Mouse (Mus musculus) olfactory bulb, adult 2 months (tissue): ENCODE results near the gene Med26. TPM values are rescaled to one million over a fixed set of nuclear protein-coding genes. Genes with fewer than 3 reads are reported as not detected.

Experiments
- H3K27ac ChIP-seq: fragments of 200-500 bp; 2 replicates; pipeline ENCODE4 v1.5.1; 2012; ENCODE audit warnings: low read depth, low read length; ENCODE audit not compliant: insufficient read depth
- H3K4me1 ChIP-seq: fragments of 200-500 bp; 2 replicates; pipeline ENCODE4 v1.6.1; 2012; ENCODE audit warnings: low read length; ENCODE audit not compliant: control insufficient read depth, insufficient read depth
- H3K4me3 ChIP-seq: fragments of 200-500 bp; 2 replicates; pipeline ENCODE4 v1.5.1; 2012; ENCODE audit warnings: mild to moderate bottlenecking, low read depth, low read length, moderate library complexity; ENCODE audit not compliant: insufficient read depth
- CTCF ChIP-seq: fragments of 200-500 bp; IDR thresholded peaks from 2 replicates; pipeline ENCODE4 v1.5.1; 2012; ENCODE audit warnings: low read depth, mild to moderate bottlenecking, low read length, moderate library complexity; ENCODE audit not compliant: insufficient read depth
- POLR2A ChIP-seq: fragments of 200-500 bp; IDR thresholded peaks from 2 replicates; pipeline ENCODE4 v1.6.1; 2012; ENCODE audit warnings: mild to moderate bottlenecking, low read depth, low read length, moderate library complexity; ENCODE audit not compliant: insufficient read depth
- WGBS: fragments of 180-500 bp; shearing (Covaris S2); methylation state at CpG from one replicate; pipeline ENCODE4 v1.1.7; 2018; 5-methylcytosine and 5-hydroxymethylcytosine counted together
- polyA plus RNA-seq: library from polyadenylated mRNA; stranded (reverse); fragments of >200 nt; gene quantifications from 2 replicates; pipeline ENCODE4 v1.2.4, GENCODE M21; 2012; ENCODE audit warnings: low replicate concordance; ENCODE audit not compliant: missing spikeins, insufficient read depth, insufficient read length

Med26 gene
- not detected in 2 replicates for polyA plus RNA-seq

- TF ChIP-seq POLR2A (peak; percentile 64), CTCF (no peak)
- no peaks in the 10 kb centered on the region; the same call in 1 of the 2 replicates for H3K4me1 ChIP-seq
- peak within 1 kb of the TSS; percentile 92 for H3K4me3 ChIP-seq
- peak within 1 kb of the TSS; percentile 28 for H3K27ac ChIP-seq
- under 1% methylated on average over 92 of the region's 92 CpGs for WGBS
These were observed at the start of gene Med26 for GRCm38 (mm10) chr8:72547802-72548643. Gene Med26, minus strand, starts transcription at chr8:72548270.

- 65% methylated on average over 2 of the region's 2 CpGs for WGBS
- Histone ChIP-seq H3K4me3 (no peak overlapping the region), H3K27ac (no peak overlapping the region), H3K4me1 (peaks cover 18% of the 10 kb centered on the region)
- TF ChIP-seq POLR2A (no peak), CTCF (no peak)
These were observed 42.1 kb upstream of the Med26 start for GRCm38 (mm10) chr8:72590198-72590597.

- TF ChIP-seq POLR2A (no peak), CTCF (no peak)
- WGBS: 24% methylated on average over 7 of the region's 7 CpGs
- peak overlapping the region; percentile 29; the same call in 1 of the 2 replicates for H3K27ac ChIP-seq
- H3K4me1 ChIP-seq: peaks cover 18% of the 10 kb centered on the region
- H3K4me3 ChIP-seq: no peak overlapping the region
These were observed 41.2 kb upstream of the Med26 start for GRCm38 (mm10) chr8:72589286-72589685.

- WGBS: 84% methylated on average over 10 of the region's 10 CpGs
- no peak for TF ChIP-seq CTCF
- TF ChIP-seq POLR2A: no peak
- 0 out of 2 replicates have a peak overlapping the region, but pooled peaks have one; percentile 29 for H3K27ac ChIP-seq
These were observed 40.8 kb upstream of the Med26 start for GRCm38 (mm10) chr8:72588865-72589264.

DNA sequence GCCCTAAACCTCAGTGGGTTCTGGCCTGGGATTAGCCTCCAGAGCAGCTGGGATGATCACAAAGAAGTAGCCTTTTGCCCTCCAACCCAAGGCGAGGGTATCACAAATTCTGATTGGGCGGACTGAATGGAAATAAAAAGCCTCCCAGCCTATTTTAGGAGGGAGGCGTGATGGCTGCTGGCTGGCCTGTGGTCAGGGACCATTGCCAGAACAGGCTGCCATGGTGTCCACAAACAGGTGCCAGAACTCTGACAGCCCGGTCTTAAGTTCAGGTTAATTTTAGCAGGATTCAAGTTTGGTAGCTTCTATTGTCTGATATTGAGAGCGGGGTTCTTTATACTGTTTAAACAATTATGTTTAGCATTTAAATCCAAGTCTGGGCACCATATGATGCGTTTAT is 39.7 kb upstream of the Med26 start:
- Histone ChIP-seq H3K4me1 (peaks cover 20% of the 10 kb centered on the region), H3K4me3 (no peak overlapping the region), H3K27ac (no peak overlapping the region)
- no peak for TF ChIP-seq POLR2A
- TF ChIP-seq CTCF: no peak
- WGBS: 37% methylated on average over 6 of the region's 6 CpGs

More at GRCm38 (mm10) chr8:72588865-72589264, 40.8 kb upstream of the Med26 start:
- Histone ChIP-seq H3K4me3 (no peak overlapping the region), H3K4me1 (peaks cover 18% of the 10 kb centered on the region)

- 83% methylated on average over 6 of the region's 6 CpGs for WGBS
- H3K27ac ChIP-seq: no peak overlapping the region
These were observed 36.3 kb upstream of the Med26 start for GRCm38 (mm10) chr8:72584390-72584789.

DNA sequence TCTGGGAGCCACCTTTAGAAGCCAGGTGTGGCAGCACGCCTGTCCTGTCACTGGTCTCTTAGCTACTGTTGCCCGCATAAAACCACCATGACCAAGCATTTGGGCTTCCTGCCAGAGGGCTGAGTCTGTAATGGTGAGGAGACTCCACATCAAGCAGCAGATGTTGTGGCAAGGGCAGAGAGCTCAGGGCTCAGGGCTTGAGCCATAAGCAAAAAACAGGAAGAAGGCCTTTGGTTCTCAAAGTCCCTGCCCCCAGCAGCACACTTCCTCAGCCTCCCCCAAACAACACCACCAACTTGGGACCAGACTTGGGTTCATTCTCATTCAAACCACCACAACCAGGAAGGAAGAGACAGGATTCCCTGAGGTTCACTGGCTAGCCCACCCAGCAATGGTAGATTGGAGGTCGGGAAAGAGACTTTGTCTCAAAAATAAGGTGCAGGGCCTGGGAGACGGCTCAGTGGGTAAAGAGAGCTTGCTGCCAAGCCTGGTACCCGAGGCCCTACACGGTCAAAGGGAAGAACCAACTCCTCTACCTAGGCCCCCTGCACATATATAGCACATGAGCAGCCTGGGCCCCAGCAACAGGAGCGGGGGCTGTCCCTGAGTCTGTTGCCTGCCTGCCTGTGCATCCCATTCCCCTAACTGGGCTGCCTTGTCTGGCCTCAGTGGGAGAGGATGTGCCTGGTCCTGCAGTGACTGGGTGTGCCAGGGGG is 35.1 kb upstream of the Med26 start:
- 85% methylated on average over 7 of the region's 7 CpGs for WGBS
- no peak overlapping the region for H3K4me3 ChIP-seq
- TF ChIP-seq POLR2A (no peak), CTCF (no peak)
- no peak overlapping the region for H3K27ac ChIP-seq
- peaks cover 10% of the 10 kb centered on the region; the same call in 1 of the 2 replicates for H3K4me1 ChIP-seq

More at GRCm38 (mm10) chr8:72584390-72584789, 36.3 kb upstream of the Med26 start:
- TF ChIP-seq POLR2A (no peak), CTCF (no peak)
- Histone ChIP-seq H3K4me3 (no peak overlapping the region), H3K4me1 (peaks cover 17% of the 10 kb centered on the region)

DNA sequence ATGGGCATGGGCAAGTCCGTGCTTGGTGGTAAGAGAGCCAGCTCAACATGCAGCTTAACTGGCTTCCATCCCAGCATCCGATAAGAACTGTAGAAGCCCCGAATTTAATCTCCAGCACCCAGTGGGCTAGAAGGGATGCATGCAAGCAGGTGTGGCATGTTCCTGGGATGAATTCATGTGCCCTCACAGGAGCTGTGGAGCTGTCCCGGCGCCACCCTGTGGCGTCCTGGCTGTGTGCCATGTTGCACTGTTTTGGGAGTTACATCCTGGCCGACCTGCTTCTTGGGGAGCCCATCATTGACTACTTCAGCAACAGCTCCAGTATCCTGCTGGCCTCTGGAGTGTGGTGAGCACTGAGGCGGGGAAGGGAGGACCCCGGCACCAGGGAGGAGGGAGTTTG is 31.3 kb upstream of the Med26 start:
- H3K4me3 ChIP-seq: no peak overlapping the region
- H3K4me1 ChIP-seq: 0 out of 2 replicates have a peak, but pooled peaks cover 2% of the 10 kb centered on the region
- no peak overlapping the region for H3K27ac ChIP-seq
- WGBS: 61% methylated on average over 9 of the region's 9 CpGs
- TF ChIP-seq POLR2A (no peak), CTCF (no peak)

DNA sequence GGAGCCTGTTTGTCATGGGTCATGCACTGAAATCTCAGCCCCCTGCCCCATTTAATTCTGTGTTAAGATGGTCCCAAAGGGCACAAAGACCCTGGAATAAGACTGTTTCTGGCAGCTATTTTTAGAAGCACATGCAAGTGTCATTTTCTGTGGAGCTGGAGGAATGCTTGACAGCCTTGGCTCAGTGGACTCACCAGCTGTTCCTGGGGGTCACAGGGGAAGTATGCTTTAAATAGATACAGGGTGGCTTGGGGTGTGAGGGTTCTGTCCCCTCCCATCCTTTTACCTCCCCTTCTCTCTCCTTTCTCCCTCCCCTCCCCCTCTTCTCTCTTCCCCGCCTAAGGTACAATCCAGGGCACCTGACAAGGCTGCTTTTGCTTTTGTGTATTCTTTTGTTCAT is 29.9 kb upstream of the Med26 start:
- TF ChIP-seq CTCF (no peak), POLR2A (no peak)
- WGBS: 65% methylated on average over 1 of the region's 1 CpGs
- Histone ChIP-seq H3K4me1 (0 out of 2 replicates have a peak, but pooled peaks cover 5% of the 10 kb centered on the region), H3K4me3 (no peak overlapping the region), H3K27ac (no peak overlapping the region)
